Mouse (Mus musculus) erythroid progenitor cell, adult 5-6 weeks (primary cell): ENCODE results near the gene Vpreb2. TPM values are rescaled to one million over a fixed set of nuclear protein-coding genes. Genes with fewer than 3 reads are reported as not detected.
A peak's percentile ranks its signal among the peaks of the same experiment; 100 is the strongest.
"Not testable (repeated sequence)": the region's sequence is repeated elsewhere in the genome, so short reads cannot be mapped to it uniquely, and the experiment has no call there.

Experiments used
- ATAC-seq: replicated peaks from 2 replicates; pipeline ENCODE4 v1.8.0; 2016; ENCODE audit warnings: moderate number of reproducible peaks, mild to moderate bottlenecking, moderate TSS enrichment, inconsistent platforms; ENCODE audit not compliant: poor library complexity, low FRiP score, severe bottlenecking
- total RNA-seq, 2 experiments: library from RNA; stranded (forward) in 1 of 2; stranded (reverse) in 1 of 2; fragments of 150-400 nt in 1 of 2; fragments of 186-747, 209-891 nt in 1 of 2; gene quantifications; 2 replicates each; pipeline versions ENCODE4 v1.2.3 to v1.2.4; 2015 to 2017; ENCODE audit warnings: low replicate concordance in 2 of 2

Gene Vpreb2
- total RNA-seq (2015; ENCODE audit: low replicate concordance) (8.8 TPM in 1 of 2 replicates, not detected in the other), total RNA-seq (2017; ENCODE audit: low replicate concordance) (not detected in 2 replicates)

DNA sequence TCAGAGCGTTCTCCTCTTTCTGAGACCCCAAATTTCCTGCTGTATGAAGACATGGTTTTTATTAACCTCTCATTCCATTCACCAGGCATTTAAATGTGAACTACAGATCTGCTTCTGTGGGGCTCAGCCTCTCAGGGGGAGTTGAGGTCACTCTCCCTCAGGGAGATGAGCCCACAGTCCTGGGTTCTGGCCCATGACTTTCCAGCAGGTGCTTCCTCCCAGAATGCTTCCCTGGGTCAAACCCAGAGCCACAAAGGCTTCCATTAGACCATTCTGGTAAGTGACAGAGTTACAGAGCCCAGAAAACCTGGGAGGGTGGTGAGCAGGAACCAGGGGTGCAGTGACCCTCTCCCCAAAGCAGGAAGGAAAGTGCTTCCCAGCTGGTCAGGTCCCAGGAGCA is at the start of gene Vpreb2:
Gene Vpreb2, plus strand, starts transcription at position 301 of the 400 bp plus-strand sequence.
- ATAC-seq = no peak

DNA sequence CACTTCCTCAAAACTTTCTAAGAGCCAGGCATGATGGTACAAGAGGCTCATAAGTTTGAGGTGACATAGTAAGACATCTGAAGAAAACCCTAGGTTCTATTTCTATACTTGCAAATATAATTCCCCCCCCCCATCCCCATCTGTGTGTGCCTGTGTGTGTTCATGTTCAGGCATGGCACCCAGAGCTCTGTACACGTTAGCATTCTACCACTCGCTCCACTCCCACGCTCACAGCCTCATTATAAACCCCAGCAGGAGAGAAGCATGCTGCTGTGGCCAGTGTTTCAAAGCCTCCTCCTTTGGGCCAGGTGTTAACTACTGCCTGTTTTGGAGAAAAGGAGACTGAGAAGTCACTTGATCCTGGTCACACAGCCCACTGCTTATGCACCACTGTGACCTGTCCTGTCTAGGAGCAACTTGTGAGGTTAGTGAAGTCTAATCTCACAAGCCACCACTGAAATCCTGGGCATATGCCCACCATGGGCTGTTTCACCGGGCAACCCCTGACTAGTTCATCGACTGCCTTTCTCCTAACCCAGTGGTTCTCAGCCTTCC is 48.2 kb upstream of the Vpreb2 start:
- ATAC-seq = no peak

DNA sequence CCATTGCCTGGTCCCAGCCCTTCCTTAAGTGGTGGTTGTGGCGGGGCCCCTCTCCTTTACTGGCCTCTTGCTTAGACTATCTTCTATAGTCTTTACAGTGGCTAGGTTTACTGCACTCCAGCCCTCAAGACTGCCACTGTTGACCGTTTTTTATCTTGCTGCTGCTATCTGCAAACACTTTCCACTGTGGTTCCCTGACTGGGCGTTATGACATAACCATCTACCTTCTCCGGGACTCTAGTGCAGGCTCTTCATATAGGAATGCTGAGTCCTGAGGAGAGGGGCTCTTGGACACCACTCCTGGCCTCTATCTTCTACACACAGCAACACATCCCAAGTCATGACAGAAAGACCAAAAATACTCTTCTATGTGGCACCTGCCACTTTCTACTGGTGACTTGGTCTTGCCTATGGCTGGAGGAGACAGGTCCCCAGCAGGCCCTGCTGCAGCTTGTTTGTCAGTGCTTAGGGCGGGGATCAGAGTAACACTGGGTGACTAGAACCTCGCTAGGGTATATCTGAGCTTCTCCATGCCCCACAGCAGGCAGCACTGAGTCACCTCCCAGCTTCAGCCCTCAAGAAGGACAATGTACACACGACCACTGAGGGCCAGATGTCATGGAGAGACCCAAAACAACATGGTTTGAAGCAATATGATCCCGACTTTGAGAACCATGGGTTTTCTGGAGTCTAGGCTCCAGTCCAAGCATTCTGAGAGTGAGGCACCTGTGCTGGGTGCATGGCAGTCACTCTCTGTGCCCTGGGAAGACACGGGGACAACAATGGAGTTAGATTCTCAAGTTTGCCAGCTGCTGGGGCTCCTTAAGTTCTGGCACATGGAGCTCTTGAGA is 46.4 kb upstream of the Vpreb2 start:
- peak; percentile 28; the same call in 1 of the 2 replicates for ATAC-seq

DNA sequence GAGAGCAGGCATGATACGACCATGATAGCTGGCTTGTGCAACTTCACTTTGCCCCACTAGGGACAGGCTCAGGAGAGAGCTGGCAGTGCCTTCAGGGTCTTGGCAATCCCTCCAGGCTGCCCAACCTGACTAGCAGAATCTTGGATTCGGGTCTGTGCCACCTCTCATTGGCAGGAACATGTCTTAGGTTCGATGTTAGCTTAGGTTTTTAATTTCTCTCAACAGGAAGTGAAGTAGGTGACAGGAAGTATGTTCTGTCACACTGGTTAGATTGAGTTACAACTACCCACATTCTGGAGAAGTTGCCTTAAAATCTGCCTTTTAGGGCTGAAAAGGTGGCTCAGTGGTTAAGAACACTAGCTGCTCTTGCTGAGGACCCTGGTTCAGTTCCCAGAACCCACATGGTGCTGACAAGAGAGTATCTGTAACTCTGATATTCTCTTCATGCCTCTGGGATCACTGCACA is 45.8 kb upstream of the Vpreb2 start:
- no peak for ATAC-seq

DNA sequence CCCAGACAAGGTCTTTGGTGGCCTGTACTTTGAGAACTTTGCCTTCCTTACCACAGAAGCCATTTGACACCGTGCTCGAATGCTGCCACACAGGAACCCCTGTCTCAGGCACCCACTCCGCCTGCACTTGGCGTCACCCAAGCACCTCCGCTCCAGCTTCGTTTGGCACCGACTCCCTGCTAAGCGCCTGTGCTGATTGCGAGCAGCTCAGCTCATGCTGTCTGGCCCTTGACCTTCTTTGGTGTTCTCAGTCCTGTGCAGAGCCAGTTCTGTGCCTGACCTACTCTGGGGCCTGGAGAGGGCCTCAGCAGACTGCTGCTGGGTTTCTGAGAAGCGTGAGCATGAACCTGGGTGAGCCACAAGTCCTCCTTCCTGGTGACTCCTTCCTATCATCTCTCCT is 43.5 kb upstream of the Vpreb2 start:
- no peak for ATAC-seq

DNA sequence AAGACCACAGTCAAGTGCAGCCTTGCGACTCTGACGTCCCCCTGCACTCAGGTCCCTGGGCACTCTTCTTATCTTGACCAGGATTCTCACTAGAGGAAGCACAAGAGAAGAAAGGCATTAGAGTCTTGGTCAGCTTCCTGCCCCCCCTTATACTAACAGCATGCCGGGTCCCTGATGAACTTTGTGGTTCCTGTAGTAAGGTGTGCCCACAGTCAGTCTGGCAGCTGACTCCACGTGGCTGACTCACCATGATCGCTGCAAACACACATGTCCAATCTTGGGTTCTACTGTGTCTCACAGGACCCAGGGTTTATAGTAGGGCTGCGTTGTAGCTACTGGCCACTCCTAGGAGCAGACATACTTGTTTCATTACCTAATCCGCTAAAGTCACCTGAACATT is 42.0 kb upstream of the Vpreb2 start:
- no peak for ATAC-seq

DNA sequence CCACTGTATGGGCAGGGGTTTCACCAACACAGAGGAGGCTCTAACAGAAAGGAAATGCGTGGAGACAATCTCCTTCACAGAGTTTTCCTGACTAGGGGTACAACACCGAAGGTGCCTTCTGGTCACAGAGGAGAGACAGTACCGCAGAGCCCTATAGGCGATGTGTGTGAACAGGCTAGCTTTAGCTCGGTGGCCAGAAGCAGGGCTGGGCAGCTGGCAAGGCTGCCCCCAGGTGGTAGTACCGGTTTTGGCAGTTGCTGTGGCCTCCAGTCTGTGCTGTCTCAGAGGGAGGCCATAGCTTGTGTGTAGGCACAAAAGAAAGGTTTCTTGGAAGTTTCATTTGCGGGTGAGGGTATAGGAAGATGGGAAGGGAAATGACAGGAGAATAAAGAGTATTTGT is 41.4 kb upstream of the Vpreb2 start:
- peak; percentile 93 for ATAC-seq

DNA sequence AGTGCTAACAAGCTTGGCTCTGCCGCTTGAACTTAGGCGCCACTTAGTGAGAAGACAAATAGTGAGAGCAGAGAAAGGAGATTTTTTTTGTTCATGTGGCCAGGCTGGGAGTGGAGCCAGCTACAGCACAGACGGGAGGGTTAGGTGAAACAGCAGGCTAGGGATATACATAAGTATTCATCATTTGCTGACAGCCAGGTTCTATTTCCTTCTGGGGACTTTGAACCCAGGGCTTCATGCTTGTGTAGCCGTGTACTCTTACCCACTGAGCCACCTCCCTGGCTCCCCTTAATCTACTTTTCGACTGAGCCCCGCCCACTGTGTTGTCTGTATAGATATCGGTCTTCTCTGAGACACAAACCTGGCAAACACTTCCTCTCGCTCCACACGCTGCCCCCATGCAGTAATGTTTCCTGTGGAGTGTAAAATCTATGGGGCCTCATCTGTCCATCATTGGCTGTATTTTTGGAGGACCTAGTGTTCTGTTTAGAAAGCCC is 40.9 kb upstream of the Vpreb2 start:
- peak; percentile 83 for ATAC-seq

DNA sequence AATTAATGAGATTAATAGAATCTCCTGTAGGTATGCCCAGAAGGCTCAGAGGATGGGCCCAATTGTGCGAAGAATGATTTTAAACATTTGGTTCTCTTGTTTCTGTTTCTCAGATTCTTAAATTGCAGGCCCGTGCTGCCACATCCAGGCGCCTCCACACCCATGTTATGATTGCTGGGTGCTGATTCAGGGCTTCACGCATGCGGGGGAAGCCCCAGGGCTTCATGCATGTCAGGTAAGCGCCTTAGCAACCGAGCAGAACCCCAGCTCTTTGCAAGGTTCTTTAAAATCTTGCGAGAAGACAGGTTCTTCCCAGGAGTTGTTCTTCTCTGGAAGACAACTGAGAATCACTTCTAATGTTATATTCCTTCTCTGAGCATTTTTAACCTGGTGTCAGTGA is 36.8 kb upstream of the Vpreb2 start:
- ATAC-seq = no peak

DNA sequence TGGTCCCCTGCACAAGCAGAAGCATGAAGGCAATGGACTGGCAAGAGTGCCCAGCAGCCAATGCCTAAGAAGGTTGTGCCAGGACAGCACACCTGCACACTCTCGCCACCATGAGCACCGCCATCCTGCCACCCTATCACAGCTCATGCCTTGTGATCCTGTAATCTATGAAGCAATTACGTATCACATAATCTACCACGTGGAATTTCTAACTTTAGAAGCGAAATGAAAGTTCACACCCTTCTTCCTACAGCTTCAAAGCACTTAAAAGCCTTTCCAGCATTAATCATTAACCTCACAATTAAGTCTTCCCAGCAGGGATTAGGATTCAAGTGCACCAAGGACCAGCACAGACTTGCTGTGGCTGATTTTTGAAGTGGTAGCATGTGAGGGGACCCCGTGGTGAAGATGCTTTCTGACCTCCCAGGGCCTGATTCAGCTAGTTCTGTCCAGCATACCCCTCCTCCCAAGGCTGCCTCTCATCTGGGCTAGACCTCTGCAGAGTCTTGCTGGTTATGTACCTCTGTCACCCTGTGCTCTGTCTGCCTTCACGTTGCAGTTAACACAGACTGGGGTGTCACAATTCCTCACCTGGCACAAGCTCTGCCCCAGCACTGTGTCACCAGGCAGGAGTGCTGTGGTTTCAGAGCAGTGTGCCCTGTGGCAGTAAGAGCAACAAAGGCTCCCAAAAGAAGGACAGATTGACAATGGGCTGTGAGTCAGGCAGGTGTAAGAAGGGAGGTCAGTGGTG is 35.0 kb upstream of the Vpreb2 start:
- no peak for ATAC-seq

DNA sequence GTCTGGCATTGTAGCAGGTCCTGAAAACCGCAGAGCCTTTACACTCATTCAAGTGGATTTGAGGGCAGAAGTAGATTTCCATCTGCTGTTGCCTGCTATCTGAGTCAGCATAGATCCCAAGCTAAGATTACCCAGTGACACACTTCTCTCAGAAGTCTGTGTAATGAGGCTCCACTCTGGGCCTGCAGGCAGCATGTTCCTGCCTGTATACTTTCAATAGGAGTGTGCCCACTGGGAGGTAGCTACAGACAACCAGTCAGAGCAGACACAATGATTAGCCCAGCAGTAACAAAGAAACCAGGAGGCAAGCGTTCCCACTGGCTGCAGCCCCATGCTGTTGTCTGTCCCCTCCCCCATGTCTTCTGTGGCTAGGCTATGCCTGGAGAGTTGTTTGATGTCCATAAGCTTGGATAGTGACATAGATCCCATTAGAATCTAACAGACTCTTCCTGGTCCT is 30.8 kb upstream of the Vpreb2 start:
- ATAC-seq = no peak

DNA sequence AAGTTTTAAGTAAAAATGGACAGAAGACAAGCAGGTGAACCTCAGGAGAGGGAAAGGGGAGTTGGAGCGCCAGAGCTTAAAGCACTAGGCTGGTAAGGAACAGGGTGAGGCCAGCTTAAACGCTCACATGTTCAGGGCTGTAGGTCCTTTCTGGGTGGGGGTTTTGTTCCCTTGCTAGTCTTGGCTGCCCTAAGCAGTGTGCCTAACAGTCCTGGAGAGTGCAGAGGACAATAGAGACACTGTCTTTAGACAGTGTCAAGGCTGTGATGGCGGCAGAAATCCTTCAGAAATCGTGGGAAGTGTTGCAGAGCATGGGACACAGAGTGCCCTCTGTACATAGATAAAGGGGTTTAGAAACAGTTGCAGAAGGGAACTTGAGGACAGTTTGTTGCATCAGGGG is 30.2 kb upstream of the Vpreb2 start:
- ATAC-seq = no peak

DNA sequence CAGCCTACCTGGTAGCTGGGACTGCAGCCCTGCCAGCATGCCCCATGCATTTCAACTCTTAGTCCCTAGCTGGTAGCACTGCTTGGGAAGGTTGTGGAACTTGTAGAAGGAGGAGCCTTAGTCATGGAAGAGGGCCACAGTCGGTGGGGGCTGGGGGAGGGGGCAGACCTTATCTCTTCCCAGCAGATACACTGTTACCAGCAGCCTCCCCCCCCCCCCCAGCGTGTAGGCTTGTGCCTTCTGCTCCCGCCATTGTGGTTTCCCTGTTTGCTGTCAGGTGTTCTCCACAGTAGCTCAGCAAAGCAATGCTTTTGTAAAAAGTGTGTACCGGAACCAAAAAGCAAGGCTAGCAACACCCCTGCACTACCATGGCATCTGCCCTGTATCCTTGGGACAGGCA is 28.6 kb upstream of the Vpreb2 start:
- no peak for ATAC-seq

DNA sequence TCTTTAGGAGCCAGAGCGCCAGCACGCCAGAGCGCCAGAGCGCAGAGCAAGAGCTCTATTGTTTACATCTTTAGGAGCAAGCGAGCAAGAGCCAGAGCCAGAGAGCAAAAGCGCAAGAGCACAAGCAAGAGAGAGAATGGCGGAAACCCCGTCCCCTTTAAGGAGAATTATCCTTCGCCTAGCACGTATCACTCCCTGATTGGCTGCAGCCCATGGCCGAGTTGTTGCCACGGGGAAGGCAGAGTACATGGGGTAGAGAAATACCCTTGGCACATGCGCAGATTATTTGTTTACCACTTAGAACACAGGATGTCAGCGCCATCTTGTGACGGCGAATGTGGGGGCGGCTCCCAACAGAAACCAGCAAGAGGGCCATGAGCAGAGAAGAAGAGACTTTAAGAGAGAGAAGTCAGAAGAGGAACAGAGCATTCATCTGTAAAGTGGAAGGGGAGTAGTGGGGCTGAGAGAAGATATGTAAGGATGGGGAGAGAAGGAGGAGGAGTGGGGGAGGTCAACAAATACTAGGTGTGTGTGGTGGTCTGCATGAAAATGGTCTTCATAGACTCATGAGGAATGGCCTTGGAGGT is 24.1 kb upstream of the Vpreb2 start:
- not testable (repeated sequence) for ATAC-seq

DNA sequence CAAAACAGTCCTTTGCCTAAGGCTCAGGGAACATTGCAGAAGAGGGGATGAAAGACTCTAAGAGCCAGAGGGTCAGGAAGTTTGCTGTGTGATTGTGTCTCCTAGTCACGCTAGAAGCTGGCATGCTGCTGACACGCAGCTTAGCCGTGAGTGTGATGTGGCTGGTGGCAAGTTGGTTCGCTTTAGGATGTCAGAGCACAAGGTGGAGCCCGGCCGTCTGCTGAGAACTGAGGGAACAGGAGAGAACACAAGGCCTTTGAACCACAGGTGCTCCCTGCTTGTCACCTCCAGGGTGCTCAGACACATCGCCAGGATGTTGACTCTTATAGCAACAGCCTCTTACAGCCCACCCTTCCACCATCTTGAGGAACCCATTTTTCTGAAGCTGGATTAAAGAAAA is 18.1 kb upstream of the Vpreb2 start:
- ATAC-seq = no peak

DNA sequence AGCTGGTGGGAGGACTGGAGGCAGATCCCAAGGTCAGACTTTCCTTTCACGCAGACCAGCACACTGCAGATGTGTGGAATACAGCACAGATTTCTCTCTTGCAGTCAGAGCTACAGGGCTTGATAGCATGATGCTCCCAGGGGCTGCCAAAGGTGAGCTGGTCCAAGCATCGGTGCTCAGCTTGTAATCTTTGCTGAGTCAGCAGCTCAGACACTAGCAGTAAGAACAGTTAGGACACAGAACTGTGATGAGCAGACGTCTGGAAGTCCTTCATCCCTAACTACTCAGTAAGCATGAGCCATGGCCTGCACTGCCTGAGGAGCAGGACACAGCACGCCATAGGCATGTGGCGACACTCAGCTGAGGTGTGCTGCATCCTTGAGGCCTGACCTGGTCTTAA is 8.4 kb upstream of the Vpreb2 start:
- no peak for ATAC-seq

DNA sequence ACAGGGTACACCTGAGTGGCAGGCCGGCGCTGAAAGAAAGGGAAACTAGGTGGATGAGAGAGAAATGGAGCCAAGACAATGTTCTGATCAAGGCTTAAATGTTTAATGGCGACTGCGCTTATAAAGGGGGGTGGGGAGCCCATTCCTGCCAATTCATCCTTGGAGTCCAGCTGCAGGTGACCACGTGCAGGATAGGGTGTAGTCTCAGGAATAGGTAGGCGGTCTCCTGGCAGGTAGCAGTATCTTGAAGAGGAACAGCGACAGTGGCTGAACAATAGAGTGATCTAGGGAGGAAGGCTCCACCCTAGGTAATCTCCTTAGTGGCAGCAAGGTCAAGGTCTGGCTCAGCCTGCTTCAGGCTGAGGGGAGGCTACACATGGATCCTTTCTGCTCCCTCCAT is 2.4 kb upstream of the Vpreb2 start:
- not testable (repeated sequence) for ATAC-seq

DNA sequence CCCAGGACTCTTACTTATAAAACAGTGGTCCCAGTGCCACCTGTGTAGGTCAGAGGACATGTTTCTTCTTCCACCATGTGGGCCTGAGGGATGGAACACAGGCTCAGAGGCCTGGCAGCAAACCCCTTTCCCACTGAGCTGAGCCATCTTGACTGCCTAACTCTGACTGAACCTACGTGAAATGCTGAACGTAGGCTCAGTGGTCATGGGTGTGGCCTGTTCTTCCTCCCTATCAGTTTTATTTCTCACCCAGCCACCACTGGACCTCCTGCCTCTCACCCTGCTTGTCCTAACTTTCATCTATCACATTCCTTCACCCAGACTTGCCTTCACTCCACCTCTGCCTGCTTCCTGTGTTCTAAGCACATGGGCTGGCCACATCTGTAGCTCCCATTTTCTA is 3.0 kb downstream of the Vpreb2 start:
- ATAC-seq = no peak

DNA sequence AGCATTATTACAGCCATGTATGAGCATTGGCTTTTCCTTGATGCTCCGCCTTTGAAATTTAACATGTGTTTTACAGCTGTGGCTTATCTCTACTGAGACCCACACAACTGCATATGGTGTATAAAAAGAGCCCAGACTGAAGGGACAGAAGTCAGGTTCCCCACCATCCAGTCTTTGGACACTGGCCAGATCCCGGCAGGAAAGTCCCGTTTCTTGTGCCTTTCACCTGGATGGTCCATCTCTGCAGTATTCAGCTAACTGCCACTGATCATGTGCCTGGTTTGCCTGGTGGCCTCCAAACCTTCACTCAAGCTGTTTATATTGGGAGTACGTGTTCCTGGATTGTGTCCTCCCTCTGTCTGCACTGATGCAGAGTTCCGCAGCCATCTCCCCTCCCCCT is 4.0 kb downstream of the Vpreb2 start:
- no peak for ATAC-seq

DNA sequence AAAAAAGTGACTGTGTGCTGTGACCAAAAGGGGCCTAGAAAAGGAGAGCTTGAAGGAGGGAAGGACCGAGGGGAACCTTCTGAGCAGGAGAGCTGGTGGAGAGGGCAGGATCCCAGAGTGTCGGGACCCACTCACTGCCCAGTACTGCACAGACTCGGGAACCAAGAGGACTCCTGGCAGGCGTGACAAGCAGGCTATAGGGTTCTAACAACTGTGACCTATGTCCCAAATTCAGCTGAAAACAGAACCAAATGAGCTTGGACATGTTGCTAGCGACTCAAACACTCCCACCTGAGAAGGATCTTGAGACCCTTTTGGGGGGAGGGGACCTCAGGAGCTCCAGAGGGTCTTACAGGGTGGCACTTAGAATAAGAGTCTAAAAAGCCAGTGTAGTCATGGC is 4.8 kb downstream of the Vpreb2 start:
- no peak for ATAC-seq
